Mouse (Mus musculus) embryonic facial prominence, embryonic 12.5 days (tissue): ENCODE results near the gene Mpst. TPM values are rescaled to one million over a fixed set of nuclear protein-coding genes. Genes with fewer than 3 reads are reported as not detected.
A peak's percentile ranks its signal among the peaks of the same experiment; 100 is the strongest.

Experiments used
- ATAC-seq: fragments of 200-750 bp; cut with Nextera tagmentation; 2 replicates; pipeline ENCODE4 v1.8.0; 2017; ENCODE audit not compliant: insufficient number of reproducible peaks, insufficient read depth, low FRiP score, low TSS enrichment
- H3K27ac ChIP-seq: fragments of 300-500 bp; sonication (generic); 2 replicates; pipeline ENCODE4 v1.5.1; 2016; ENCODE audit warnings: mild to moderate bottlenecking
- H3K27me3 ChIP-seq: fragments of 300-500 bp; sonication (generic); 2 replicates; pipeline ENCODE4 v1.6.1; 2016; ENCODE audit warnings: mild to moderate bottlenecking, moderate library complexity
- H3K36me3 ChIP-seq: fragments of 300-500 bp; sonication (generic); 2 replicates; pipeline ENCODE4 v1.6.1; 2016; ENCODE audit warnings: mild to moderate bottlenecking
- H3K4me1 ChIP-seq: fragments of 300-500 bp; sonication (generic); 2 replicates; pipeline ENCODE4 v1.6.1; 2016
- H3K4me2 ChIP-seq: fragments of 300-500 bp; sonication (generic); replicated peaks from 2 replicates; pipeline ENCODE4 v1.6.1; 2016; ENCODE audit warnings: mild to moderate bottlenecking, moderate library complexity
- H3K4me3 ChIP-seq: fragments of 300-500 bp; sonication (generic); 2 replicates; pipeline ENCODE4 v1.5.1; 2016; ENCODE audit warnings: mild to moderate bottlenecking
- H3K9ac ChIP-seq: fragments of 300-500 bp; sonication (generic); 2 replicates; pipeline ENCODE4 v1.6.1; 2016; ENCODE audit warnings: mild to moderate bottlenecking, moderate library complexity
- H3K9me3 ChIP-seq: fragments of 300-500 bp; sonication (generic); 2 replicates; pipeline ENCODE4 v1.6.1; 2016; ENCODE audit warnings: mild to moderate bottlenecking, moderate library complexity
- WGBS: fragments of 180-500 bp; shearing (Covaris S2); methylation state at CpG from one replicate; pipeline ENCODE4 v1.1.7; 2016; 5-methylcytosine and 5-hydroxymethylcytosine counted together
- polyA plus RNA-seq: library from polyadenylated mRNA; unstranded; fragments of >200 nt; fragmentation: Nextera tagmentation; extraction: Ambion mirVana; gene quantifications from 2 replicates; pipeline ENCODE4 v1.2.1, GENCODE M21; 2016

The Mpst gene
- polyA plus RNA-seq, 1 experiment from 2014 or later, result 2.1 TPM

GRCm38 (mm10) chr15:78382115-78382514 lies 24.1 kb upstream of the Mpst start:
- Histone ChIP-seq H3K4me1 (no peaks in the 10 kb centered on the region), H3K9ac (no peak overlapping the region), H3K4me3 (no peak overlapping the region), H3K36me3 (no peaks in the 10 kb centered on the region), H3K27me3 (no peaks in the 10 kb centered on the region), H3K4me2 (no peak overlapping the region), H3K9me3 (no peaks in the 10 kb centered on the region), H3K27ac (no peak overlapping the region)
- no peak for ATAC-seq
- WGBS, result 87% methylated on average over 4 of the region's 4 CpGs

DNA sequence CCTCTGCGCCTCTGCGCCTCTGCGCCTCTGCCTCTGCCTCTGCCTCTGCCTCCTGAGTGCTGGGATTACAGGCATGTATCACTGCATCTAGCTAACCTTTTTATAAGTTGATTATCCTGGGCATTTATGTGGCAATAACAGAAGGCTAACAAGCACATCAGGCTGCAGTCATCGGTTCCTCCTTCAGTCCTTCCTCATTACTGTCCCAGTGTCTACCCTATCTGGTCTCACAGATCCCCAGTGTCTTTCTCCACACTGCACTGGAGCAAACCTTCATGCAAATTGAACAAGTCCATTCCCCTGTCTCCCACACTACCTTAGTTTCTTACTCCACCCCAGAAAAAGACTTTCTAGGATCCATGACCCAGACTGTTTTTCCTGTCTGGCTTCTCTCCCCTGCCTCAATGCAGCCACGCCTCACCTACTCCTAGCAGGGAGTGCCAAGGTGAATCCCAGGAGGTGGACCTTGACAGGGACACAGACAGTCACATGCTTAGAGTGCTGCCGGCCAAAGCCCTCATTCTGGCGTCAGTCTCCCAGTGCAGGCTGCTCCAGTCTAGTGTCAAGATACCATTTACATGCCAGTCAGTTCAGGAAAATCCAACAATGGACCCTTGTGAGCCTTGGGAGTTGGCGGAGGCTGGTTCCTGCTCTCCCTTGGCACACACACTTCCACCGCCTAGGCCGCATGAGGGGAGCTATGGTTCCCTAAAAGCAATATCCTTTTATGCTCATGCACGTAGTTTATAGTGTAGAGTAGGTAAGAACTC lies 22.6 kb upstream of the Mpst start:
- no peak overlapping the region for H3K27ac ChIP-seq
- no peak for ATAC-seq
- H3K9me3 ChIP-seq, result no peaks in the 10 kb centered on the region
- no peaks in the 10 kb centered on the region for H3K36me3 ChIP-seq
- H3K9ac ChIP-seq, result no peak overlapping the region
- H3K4me2 ChIP-seq, result no peak overlapping the region
- 67% methylated on average over 11 of the region's 11 CpGs for WGBS
- H3K27me3 ChIP-seq, result no peaks in the 10 kb centered on the region
- no peaks in the 10 kb centered on the region for H3K4me1 ChIP-seq
- no peak overlapping the region for H3K4me3 ChIP-seq

GRCm38 (mm10) chr15:78384220-78385116 lies 21.7 kb upstream of the Mpst start:
- H3K4me1 ChIP-seq, result no peaks in the 10 kb centered on the region
- no peaks in the 10 kb centered on the region for H3K27me3 ChIP-seq
- ATAC-seq, result no peak
- 68% methylated on average over 7 of the region's 7 CpGs for WGBS
- no peak overlapping the region for H3K4me2 ChIP-seq
- H3K36me3 ChIP-seq, result no peaks in the 10 kb centered on the region
- no peak overlapping the region for H3K4me3 ChIP-seq
- no peaks in the 10 kb centered on the region for H3K9me3 ChIP-seq
- no peak overlapping the region for H3K27ac ChIP-seq
- H3K9ac ChIP-seq, result no peak overlapping the region

DNA sequence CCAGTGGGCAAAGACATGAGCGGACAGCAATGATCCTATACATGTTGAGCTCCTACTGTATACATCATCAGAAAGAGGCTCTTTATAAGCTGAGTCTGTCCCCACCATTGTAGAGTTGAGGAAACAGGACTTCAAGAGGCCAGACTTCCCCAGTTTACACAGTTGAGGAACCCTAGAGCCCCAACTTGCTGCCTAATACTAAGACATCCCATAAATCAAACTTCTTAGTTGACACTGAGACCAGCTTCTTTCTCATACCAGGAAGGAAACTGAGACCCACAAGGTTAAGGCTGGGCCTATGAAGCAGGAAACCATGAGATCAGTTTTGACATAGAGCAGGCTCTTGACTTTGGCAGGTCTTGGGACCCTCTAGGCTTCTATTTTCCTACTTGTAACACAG lies 20.7 kb upstream of the Mpst start:
- 86% methylated on average over 1 of the region's 1 CpGs for WGBS
- Histone ChIP-seq H3K36me3 (no peaks in the 10 kb centered on the region), H3K4me3 (no peak overlapping the region), H3K4me2 (no peak overlapping the region), H3K9me3 (no peaks in the 10 kb centered on the region), H3K27ac (no peak overlapping the region), H3K9ac (no peak overlapping the region), H3K4me1 (no peaks in the 10 kb centered on the region), H3K27me3 (no peaks in the 10 kb centered on the region)
- ATAC-seq, result no peak

- Histone ChIP-seq H3K9ac (no peak overlapping the region), H3K27ac (no peak overlapping the region), H3K4me2 (no peak overlapping the region), H3K4me3 (no peak overlapping the region), H3K4me1 (no peaks in the 10 kb centered on the region), H3K36me3 (no peaks in the 10 kb centered on the region), H3K27me3 (no peaks in the 10 kb centered on the region), H3K9me3 (no peaks in the 10 kb centered on the region)
- WGBS, result 88% methylated on average over 3 of the region's 3 CpGs
- ATAC-seq, result no peak
Measured at GRCm38 (mm10) chr15:78390855-78391254, 15.4 kb upstream of the Mpst start.

- ATAC-seq, result no peak
- H3K4me2 ChIP-seq, result no peak within 1 kb of the TSS
- H3K4me1 ChIP-seq, result no peaks in the 10 kb centered on the region
- WGBS, result 78% methylated on average over 8 of the region's 8 CpGs
- no peaks in the 10 kb centered on the region for H3K27me3 ChIP-seq
- no peaks in the 10 kb centered on the region for H3K9me3 ChIP-seq
- no peaks in the 10 kb centered on the region for H3K36me3 ChIP-seq
- no peak within 1 kb of the TSS for H3K27ac ChIP-seq
- H3K4me3 ChIP-seq, result no peak within 1 kb of the TSS
- H3K9ac ChIP-seq, result no peak within 1 kb of the TSS
Measured at GRCm38 (mm10) chr15:78395478-78395962, 10.7 kb upstream of the Mpst start, which contains the start of gene Tex33. Tex33 (minus strand) TSS chr15:78395912.

GRCm38 (mm10) chr15:78401345-78401744 lies 4.9 kb upstream of the Mpst start:
- Histone ChIP-seq H3K4me1 (peaks cover 26% of the 10 kb centered on the region), H3K36me3 (no peaks in the 10 kb centered on the region), H3K27me3 (no peaks in the 10 kb centered on the region), H3K9me3 (no peaks in the 10 kb centered on the region), H3K9ac (no peak overlapping the region), H3K4me3 (no peak overlapping the region), H3K27ac (no peak overlapping the region), H3K4me2 (no peak overlapping the region)
- 70% methylated on average over 6 of the region's 6 CpGs for WGBS
- no peak for ATAC-seq

DNA sequence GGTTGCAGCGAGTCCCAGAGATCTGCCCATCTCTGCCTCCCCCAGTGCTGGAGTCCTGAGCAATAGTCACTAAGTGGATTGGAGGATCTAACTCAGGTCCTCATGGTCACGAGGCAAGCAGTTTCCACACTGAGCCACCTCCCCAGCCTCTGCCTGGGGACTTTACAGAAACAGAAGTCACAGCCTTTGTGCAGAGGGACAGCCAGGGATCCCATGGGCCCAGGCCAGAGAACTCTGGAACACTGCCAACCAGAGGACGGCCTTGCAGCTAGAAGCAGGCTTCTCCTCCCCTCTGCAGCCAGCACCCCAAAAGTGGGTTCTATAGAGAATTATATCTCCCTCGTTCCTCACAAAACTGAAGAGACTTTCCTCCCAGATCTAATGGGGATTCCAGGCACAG lies 4.3 kb upstream of the Mpst start:
- H3K4me1 ChIP-seq, result peaks cover 27% of the 10 kb centered on the region
- no peaks in the 10 kb centered on the region for H3K9me3 ChIP-seq
- H3K9ac ChIP-seq, result no peak overlapping the region
- H3K27ac ChIP-seq, result no peak overlapping the region
- no peaks in the 10 kb centered on the region for H3K27me3 ChIP-seq
- no peak for ATAC-seq
- H3K36me3 ChIP-seq, result no peaks in the 10 kb centered on the region
- 70% methylated on average over 4 of the region's 4 CpGs for WGBS
- no peak overlapping the region for H3K4me2 ChIP-seq
- no peak overlapping the region for H3K4me3 ChIP-seq

DNA sequence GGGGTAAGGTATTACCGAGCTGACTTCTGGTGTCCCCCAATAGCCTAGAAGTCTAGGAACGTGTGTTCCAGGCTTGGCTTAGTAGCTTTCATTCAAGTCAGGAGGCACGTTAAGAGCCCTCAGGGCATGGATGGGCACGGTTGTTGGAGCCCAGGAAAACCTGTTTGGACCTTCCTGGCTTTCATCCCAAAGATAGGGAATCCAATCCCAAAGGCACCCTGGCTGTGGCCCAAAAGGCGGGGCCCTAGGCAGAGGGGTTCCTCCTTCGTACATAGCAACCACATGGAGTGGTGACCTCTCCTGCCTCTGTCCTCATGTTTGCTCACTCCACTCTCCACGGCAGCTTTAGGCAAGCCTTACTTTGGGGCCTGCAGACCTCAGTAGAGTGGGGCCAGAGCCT lies 3.8 kb upstream of the Mpst start:
- Histone ChIP-seq H3K27me3 (peaks cover under 1% of the 10 kb centered on the region; the same call in 1 of the 2 replicates), H3K4me2 (no peak overlapping the region), H3K27ac (no peak overlapping the region), H3K4me3 (no peak overlapping the region), H3K36me3 (no peaks in the 10 kb centered on the region), H3K9me3 (no peaks in the 10 kb centered on the region), H3K4me1 (peaks cover 32% of the 10 kb centered on the region), H3K9ac (no peak overlapping the region)
- no peak for ATAC-seq
- WGBS, result 73% methylated on average over 7 of the region's 7 CpGs

- 48% methylated on average over 3 of the region's 3 CpGs for WGBS
- ATAC-seq, result no peak
- no peaks in the 10 kb centered on the region for H3K9me3 ChIP-seq
- H3K27ac ChIP-seq, result no peak overlapping the region
- H3K9ac ChIP-seq, result no peak overlapping the region
- peaks cover 8% of the 10 kb centered on the region for H3K27me3 ChIP-seq
- no peak overlapping the region for H3K4me3 ChIP-seq
- H3K4me1 ChIP-seq, result peaks cover 36% of the 10 kb centered on the region
- H3K36me3 ChIP-seq, result no peaks in the 10 kb centered on the region
- no peak overlapping the region for H3K4me2 ChIP-seq
Measured at GRCm38 (mm10) chr15:78403301-78403741, 2.9 kb upstream of the Mpst start.

GRCm38 (mm10) chr15:78403896-78404295 lies 2.3 kb upstream of the Mpst start:
- H3K9me3 ChIP-seq, result no peaks in the 10 kb centered on the region
- ATAC-seq, result no peak
- peaks cover 14% of the 10 kb centered on the region for H3K27me3 ChIP-seq
- H3K9ac ChIP-seq, result no peak overlapping the region
- WGBS, result 58% methylated on average over 1 of the region's 1 CpGs
- no peak overlapping the region for H3K4me2 ChIP-seq
- H3K4me1 ChIP-seq, result peaks cover 36% of the 10 kb centered on the region
- no peak overlapping the region for H3K4me3 ChIP-seq
- no peaks in the 10 kb centered on the region for H3K36me3 ChIP-seq
- no peak overlapping the region for H3K27ac ChIP-seq

DNA sequence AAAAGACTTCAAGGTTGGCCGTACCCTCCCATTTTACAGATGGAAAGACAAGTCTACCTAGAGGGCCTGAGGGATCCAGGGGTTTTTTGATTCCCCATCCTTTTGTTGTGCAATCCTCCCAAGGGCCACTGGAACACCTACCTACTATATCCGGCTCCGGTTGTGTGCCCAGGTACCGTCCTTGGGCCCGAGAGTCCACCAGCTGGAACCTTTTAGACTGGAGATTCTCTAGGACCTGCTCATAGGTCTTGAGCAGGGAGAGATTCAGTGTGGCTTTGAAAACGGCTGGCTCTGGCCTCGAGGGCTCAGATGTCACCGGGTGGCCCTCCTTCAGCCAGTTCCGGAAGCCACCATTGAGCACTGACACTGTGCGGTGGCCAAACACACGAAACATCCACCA lies 1.1 kb upstream of the Mpst start:
- no peaks in the 10 kb centered on the region for H3K36me3 ChIP-seq
- H3K27ac ChIP-seq, result no peak overlapping the region
- peaks cover 40% of the 10 kb centered on the region for H3K4me1 ChIP-seq
- H3K4me2 ChIP-seq, result peak overlapping the region; percentile 91
- no peaks in the 10 kb centered on the region for H3K9me3 ChIP-seq
- H3K9ac ChIP-seq, result peak overlapping the region; percentile 69; the same call in 1 of the 2 replicates
- H3K27me3 ChIP-seq, result peaks cover 26% of the 10 kb centered on the region
- H3K4me3 ChIP-seq, result peak overlapping the region; percentile 60
- 50% methylated on average over 11 of the region's 11 CpGs for WGBS
- ATAC-seq, result no peak
